Mouse (Mus musculus) cerebellum, adult 2 months (tissue): Measurements from ENCODE around the gene Gcc1. TPM values are rescaled to one million over a fixed set of nuclear protein-coding genes. Genes with fewer than 3 reads are reported as not detected.
A peak's percentile ranks its signal among the peaks of the same experiment; 100 is the strongest.

Experiments used
- DNase-seq, 2 experiments: peaks; one replicate each; pipeline ENCODE4 v3.0.0; 2021
- H3K27ac ChIP-seq: fragments of 200-500 bp; 2 replicates; pipeline ENCODE4 v1.5.1; 2012; ENCODE audit warnings: low read length, control low read depth, inconsistent platforms; ENCODE audit not compliant: insufficient read depth
- H3K27me3 ChIP-seq: fragments of 200-500 bp; 2 replicates; pipeline ENCODE4 v1.6.1; 2012; ENCODE audit warnings: inconsistent platforms, mild to moderate bottlenecking, low read length, moderate library complexity; ENCODE audit not compliant: control insufficient read depth, insufficient read depth
- H3K4me1 ChIP-seq: fragments of 200-500 bp; 2 replicates; pipeline ENCODE4 v1.6.1; 2011; ENCODE audit warnings: low read length; ENCODE audit not compliant: control insufficient read depth, insufficient read depth
- H3K4me3 ChIP-seq: fragments of 200-500 bp; replicated peaks from 2 replicates; pipeline ENCODE3; 2011; ENCODE audit warnings: mild to moderate bottlenecking, low read depth, low read length, control low read depth; ENCODE audit not compliant: insufficient read depth
- CTCF ChIP-seq: fragments of 200-500 bp; IDR thresholded peaks from 2 replicates; pipeline ENCODE4 v1.5.1; 2011; ENCODE audit warnings: low read depth, mild to moderate bottlenecking, control low read depth, low read length, moderate library complexity, borderline replicate concordance; ENCODE audit not compliant: insufficient read depth
- POLR2A ChIP-seq: fragments of 200-500 bp; IDR thresholded peaks from 2 replicates; pipeline ENCODE4 v1.6.1; 2011; ENCODE audit warnings: low read length, control low read depth, borderline replicate concordance; ENCODE audit not compliant: insufficient read depth
- WGBS: fragments of 180-500 bp; shearing (Covaris S2); methylation state at CpG from one replicate; pipeline ENCODE4 v1.1.7; 2018; 5-methylcytosine and 5-hydroxymethylcytosine counted together
- polyA plus RNA-seq: library from polyadenylated mRNA; depleted of rRNA; stranded (reverse); fragments of >200 nt; gene quantifications from 2 replicates; pipeline ENCODE4 v1.2.3, GENCODE M21; 2012

Gene Gcc1
- polyA plus RNA-seq, 1 experiment: 12.4 TPM

- Histone ChIP-seq H3K4me1 (no peaks in the 10 kb centered on the region), H3K27me3 (no peaks in the 10 kb centered on the region; the same call in 1 of the 2 replicates), H3K4me3 (peak within 1 kb of the TSS; percentile 64), H3K27ac (no peak within 1 kb of the TSS)
- peak; percentile 20 to 43 for DNase-seq
- WGBS: 3% methylated on average over 33 of the region's 33 CpGs
- TF ChIP-seq CTCF: no peak
- TF ChIP-seq POLR2A: no peak
These were observed 30.4 kb downstream of the Gcc1 start, which contains the start of gene Zfp800 for GRCm38 (mm10) chr6:28397681-28398203. Zfp800 (minus strand) TSS chr6:28398005.

- no peaks in the 10 kb centered on the region; the same call in 1 of the 2 replicates for H3K27me3 ChIP-seq
- DNase-seq: peak; percentile 21 to 27
- TF ChIP-seq CTCF: no peak
- TF ChIP-seq POLR2A: no peak
- WGBS: 10% methylated on average over 19 of the region's 19 CpGs
- H3K4me1 ChIP-seq: no peaks in the 10 kb centered on the region
- H3K27ac ChIP-seq: no peak overlapping the region
- peak overlapping the region; percentile 64 for H3K4me3 ChIP-seq
These were observed 31.2 kb downstream of the Gcc1 start for GRCm38 (mm10) chr6:28396853-28397457.

- no peaks in the 10 kb centered on the region; the same call in 1 of the 2 replicates for H3K27me3 ChIP-seq
- H3K4me3 ChIP-seq: no peak overlapping the region
- TF ChIP-seq POLR2A (no peak), CTCF (no peak)
- no peak overlapping the region for H3K27ac ChIP-seq
- no peak for DNase-seq
- WGBS: 81% methylated on average over 15 of the region's 15 CpGs
- H3K4me1 ChIP-seq: no peaks in the 10 kb centered on the region
These were observed 31.9 kb downstream of the Gcc1 start for GRCm38 (mm10) chr6:28396051-28396852.

GRCm38 (mm10) chr6:28389038-28389437 is 39.2 kb downstream of the Gcc1 start:
- no peaks in the 10 kb centered on the region for H3K4me1 ChIP-seq
- no peak overlapping the region for H3K27ac ChIP-seq
- no peak for DNase-seq
- 92% methylated on average over 3 of the region's 3 CpGs for WGBS
- H3K4me3 ChIP-seq: no peak overlapping the region
- H3K27me3 ChIP-seq: no peaks in the 10 kb centered on the region
- TF ChIP-seq CTCF (no peak), POLR2A (no peak)

GRCm38 (mm10) chr6:28385169-28385568 is 43.0 kb downstream of the Gcc1 start:
- Histone ChIP-seq H3K27me3 (no peaks in the 10 kb centered on the region), H3K4me3 (no peak overlapping the region), H3K27ac (no peak overlapping the region), H3K4me1 (no peaks in the 10 kb centered on the region)
- 84% methylated on average over 3 of the region's 3 CpGs for WGBS
- TF ChIP-seq POLR2A (no peak), CTCF (no peak)
- no peak for DNase-seq

GRCm38 (mm10) chr6:28381983-28382382 is 46.2 kb downstream of the Gcc1 start:
- Histone ChIP-seq H3K27ac (no peak overlapping the region), H3K4me3 (no peak overlapping the region), H3K27me3 (no peaks in the 10 kb centered on the region), H3K4me1 (no peaks in the 10 kb centered on the region)
- TF ChIP-seq CTCF: no peak
- TF ChIP-seq POLR2A: no peak
- DNase-seq: no peak
- 67% methylated on average over 4 of the region's 4 CpGs for WGBS

GRCm38 (mm10) chr6:28369966-28370683 is 58.1 kb downstream of the Gcc1 start:
- no peak overlapping the region for H3K27ac ChIP-seq
- no peak for TF ChIP-seq CTCF
- WGBS: 84% methylated on average over 6 of the region's 6 CpGs
- no peaks in the 10 kb centered on the region for H3K4me1 ChIP-seq
- DNase-seq: no peak
- H3K4me3 ChIP-seq: no peak overlapping the region
- no peaks in the 10 kb centered on the region for H3K27me3 ChIP-seq
